Mouse (Mus musculus): ENCODE measurements around the gene Pgd.
"Not testable (repeated sequence)": the region's sequence is repeated elsewhere in the genome, so short reads cannot be mapped to it uniquely, and the experiment has no call there.

Pgd gene

GRCm38 (mm10) chr4:149133395-149133794, 33.2 kb downstream of the Pgd start:
- in situ Hi-C loops (cut with MboI, MseI) = no loop called here

GRCm38 (mm10) chr4:149131789-149132565, 34.6 kb downstream of the Pgd start:
- in situ Hi-C loops (cut with MboI, MseI) = no loop called here

- in situ Hi-C loops (cut with MboI, MseI) = no loop called here
These were observed 35.4 kb downstream of the Pgd start for GRCm38 (mm10) chr4:149131021-149131752.

GRCm38 (mm10) chr4:149128467-149128866, 38.1 kb downstream of the Pgd start:
- in situ Hi-C loops (cut with MboI, MseI) = no loop called here

- in situ Hi-C loops (cut with MboI, MseI) = no loop called here
These were observed 39.9 kb downstream of the Pgd start, which contains the start of gene Cort for GRCm38 (mm10) chr4:149126663-149127062. TSS of gene Cort (minus strand) at chr4:149126763.

- in situ Hi-C loops (cut with MboI, MseI) = no loop called here
These were observed 40.5 kb downstream of the Pgd start for GRCm38 (mm10) chr4:149126115-149126509.

GRCm38 (mm10) chr4:149125341-149126114, 41.0 kb downstream of the Pgd start:
- in situ Hi-C loops (cut with MboI, MseI) = no loop called here

- in situ Hi-C loops (cut with MboI, MseI) = no loop called here
These were observed 43.1 kb downstream of the Pgd start for GRCm38 (mm10) chr4:149123432-149123831.

GRCm38 (mm10) chr4:149119978-149120562, 46.5 kb downstream of the Pgd start:
- in situ Hi-C loops (cut with MboI, MseI) = not testable (repeated sequence)

GRCm38 (mm10) chr4:149103875-149104561, 62.6 kb downstream of the Pgd start, which contains the start of gene Dffa:
TSS of gene Dffa (plus strand) at chr4:149104146.
- in situ Hi-C loops (cut with MboI, MseI) = no loop called here

GRCm38 (mm10) chr4:149101456-149101855, 65.1 kb downstream of the Pgd start:
- in situ Hi-C loops (cut with MboI, MseI) = no loop called here

- in situ Hi-C loops (cut with MboI, MseI) = not testable (repeated sequence)
These were observed 66.1 kb downstream of the Pgd start for GRCm38 (mm10) chr4:149100449-149100848.

All from T-helper 2 cell (primary cell).